Mouse (Mus musculus) cortical plate, adult 2 months (tissue): Measurements from ENCODE around the gene Cnih4.

ENCODE experiments used
- CTCF ChIP-seq: fragments of 200-500 bp; IDR thresholded peaks from 2 replicates; pipeline ENCODE4 v1.5.1; 2011; ENCODE audit warnings: mild to moderate bottlenecking, control low read depth, low read length; ENCODE audit not compliant: insufficient read depth; ENCODE audit errors: extremely low read depth
- POLR2A ChIP-seq: fragments of 200-500 bp; IDR thresholded peaks from 2 replicates; pipeline ENCODE4 v1.6.1; 2011; ENCODE audit warnings: mild to moderate bottlenecking, low read length, control low read depth; ENCODE audit not compliant: insufficient read depth; ENCODE audit errors: extremely low read depth

GRCm38 (mm10) chr1:181199446-181199845 lies 55.0 kb downstream of the Cnih4 start:
- TF ChIP-seq CTCF (no peak), POLR2A (no peak)
